Mouse (Mus musculus): Measurements from ENCODE around the gene Vsig2.

Vsig2 gene

DNA sequence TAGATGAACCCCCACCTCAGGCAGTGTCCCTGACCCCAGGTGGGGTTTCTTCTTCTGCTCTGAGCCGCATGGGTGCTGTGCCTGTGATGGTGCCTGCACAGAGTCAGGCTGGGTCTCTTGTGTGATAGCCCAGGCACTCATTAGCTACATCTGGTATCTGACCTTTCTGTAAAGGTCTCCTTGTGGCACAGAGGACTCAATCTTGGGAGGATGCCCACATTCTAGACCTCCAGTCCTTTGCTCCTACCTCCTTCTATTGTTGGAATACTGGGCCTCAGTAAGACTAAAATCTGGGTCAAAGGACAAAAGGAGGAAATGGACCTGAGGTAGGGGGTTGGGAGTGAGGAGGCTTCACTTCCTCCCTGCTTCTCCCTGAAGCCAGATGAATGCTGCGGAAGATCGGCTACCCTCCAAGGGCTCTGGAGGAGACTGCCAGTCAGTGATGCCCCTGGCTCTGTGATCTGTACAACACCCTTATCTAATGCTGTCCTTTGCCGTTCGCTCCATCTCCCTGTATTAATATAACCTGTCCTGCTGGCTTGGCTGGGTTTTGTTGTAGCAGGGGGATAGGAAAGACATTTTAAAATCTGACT lies 1.3 kb upstream of the Vsig2 start:
- WGBS = 61% methylated on average over 5 of the region's 5 CpGs

DNA sequence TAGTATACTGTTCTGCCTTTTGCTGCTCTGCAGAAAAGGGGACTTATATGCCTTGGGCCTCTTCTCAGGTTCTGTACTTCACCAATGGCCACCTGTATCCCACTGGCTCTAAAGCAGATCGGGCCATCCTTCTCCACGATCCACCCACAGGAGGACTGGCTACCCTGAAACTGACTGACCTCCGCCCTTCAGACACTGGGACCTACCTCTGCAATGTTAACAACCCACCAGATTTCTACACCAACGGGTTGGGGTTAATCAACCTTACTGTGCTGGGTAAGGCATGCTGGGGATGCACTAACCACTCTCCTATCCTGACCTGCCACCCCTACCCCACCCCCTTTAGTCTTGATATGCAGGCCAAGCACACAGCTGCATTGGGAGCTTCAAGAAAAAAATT lies 1.2 kb downstream of the Vsig2 start:
- 72% methylated on average over 4 of the region's 4 CpGs for WGBS

DNA sequence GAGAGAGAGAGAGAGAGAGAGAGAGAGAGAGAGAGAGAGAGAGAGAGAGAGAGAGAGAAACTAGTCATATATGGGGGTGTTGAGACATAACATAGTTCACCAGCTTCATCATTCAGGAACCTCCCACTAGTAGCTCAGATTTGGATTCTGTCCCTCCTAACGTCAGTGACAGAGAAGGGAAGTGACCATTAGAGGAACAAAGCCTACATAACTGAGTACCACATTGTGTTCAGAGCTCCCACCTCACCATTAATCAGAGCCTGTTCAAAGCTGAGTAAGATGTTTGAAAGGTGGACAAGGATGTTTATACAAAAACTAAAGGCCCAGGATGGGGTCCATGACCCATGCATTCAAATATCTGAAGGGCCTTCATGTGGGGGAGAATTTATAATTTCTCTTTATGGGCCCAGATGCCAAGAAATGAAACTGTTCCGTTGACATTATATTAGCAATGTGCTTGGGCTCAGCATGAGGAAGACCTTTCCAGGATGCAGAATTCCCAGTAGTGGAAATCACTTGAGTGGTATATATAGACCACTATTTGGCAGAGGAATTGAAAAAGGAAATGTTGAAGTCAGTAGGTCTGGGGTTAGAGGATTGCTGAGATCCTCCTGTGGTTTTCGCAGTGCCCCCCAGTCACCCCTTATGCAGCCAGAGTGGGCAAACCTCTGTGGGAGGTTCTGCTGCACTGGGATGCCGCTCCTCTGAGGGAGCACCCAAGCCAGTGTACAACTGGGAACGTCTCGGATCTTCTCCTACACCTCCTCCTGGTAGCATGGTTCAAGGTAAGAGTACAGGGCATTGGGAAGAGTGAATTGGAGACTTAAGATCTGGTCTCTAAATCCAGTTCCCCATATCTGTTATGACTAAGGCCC lies 1.9 kb downstream of the Vsig2 start:
- 52% methylated on average over 6 of the region's 6 CpGs for WGBS

DNA sequence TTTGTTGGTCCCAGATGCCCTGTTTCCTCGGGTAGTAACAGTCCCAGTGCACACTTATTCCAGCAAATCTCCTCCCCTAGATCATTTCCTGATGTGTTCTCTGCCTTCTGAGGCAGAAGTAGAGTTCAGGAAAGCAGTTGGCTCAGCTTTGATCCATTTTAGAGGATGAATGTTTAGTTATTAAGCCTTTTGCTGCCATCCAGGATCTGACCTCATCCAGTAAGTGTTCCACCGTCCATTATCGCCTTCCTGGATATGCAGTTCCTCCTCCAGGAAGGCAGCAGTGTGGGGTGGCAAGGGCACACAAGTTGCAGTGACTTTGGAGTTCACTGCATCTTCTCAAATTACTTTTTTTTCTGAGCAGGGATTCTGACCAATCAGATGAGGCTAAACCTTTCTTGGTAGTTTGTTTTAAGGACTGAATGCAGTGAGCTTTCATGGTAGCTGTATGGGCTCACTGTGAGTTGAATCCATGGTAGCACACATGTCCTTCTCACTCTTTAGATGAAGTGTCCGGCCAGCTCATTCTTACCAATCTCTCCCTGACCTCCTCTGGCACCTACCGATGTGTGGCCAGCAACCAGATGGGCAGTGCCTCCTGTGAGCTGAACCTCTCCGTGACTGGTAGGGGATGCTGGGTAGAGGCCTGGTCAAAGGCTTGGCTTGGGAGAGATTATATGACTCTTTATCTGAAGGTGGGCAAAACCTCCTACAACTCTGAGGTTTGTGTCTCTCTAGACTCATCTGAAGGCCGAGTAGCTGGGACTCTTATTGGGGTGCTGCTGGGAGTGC lies 3.0 kb downstream of the Vsig2 start:
- 53% methylated on average over 7 of the region's 7 CpGs for WGBS

DNA sequence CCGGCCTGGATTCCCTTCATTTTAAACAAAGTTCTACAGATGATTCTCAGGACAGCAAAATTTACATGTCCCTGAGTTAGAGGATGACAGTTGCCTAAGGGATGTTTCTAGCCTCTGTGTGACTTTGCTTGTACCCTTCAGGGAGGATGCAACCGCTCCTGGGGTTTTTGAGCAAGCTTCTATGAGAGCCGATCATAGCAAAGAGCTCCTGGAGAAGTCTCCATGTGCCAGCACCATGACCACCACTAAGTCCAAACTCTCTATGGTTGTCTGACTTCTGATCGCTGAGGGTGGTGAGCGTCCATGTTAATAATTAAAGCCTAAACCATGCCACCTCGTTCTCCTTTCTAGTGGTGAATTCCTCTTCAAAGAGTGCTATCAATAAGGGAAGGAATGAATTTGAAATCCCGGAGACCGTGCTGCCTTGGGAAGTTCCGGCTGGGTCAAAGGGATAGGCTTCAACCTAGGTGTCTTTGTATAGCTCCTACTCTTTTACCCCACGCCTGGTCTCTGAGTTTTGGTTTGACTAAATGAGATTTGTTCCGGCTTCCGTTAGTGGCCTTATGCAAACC lies 4.9 kb downstream of the Vsig2 start:
- WGBS = 37% methylated on average over 12 of the region's 12 CpGs

DNA sequence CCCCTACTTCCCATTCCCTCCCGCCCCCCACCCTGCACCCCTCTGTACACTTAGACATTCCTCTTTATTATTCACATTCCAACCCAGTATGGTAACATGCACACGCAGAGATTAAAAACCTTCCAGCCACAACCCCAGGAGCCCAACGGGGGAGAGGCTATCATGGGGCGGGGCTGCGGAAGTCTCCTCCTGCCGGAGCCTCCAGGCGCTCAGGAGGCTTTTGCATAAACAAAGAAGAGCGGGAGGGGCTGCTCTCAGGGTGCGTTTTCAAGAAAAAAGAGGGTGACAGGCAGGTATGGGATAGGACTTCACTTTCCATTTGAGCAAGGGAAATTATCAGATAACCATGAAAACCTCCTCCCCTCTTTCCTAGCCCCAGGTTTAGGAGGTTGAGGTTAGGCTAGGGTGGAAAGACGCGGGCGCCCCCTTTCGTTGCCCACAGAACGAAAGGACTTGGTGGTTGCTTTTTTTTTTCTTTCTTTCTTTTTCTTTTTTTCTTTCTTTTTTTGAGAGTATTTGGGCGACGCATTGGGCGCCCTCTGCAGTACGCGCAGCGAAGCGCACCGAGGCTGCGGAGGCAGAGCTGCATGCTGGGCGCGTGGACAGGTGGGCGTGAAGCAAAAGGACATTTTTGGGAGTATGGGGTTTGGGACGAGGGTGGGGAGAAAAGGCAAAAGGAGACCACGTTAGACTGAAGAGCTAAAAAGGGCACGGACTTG lies 5.6 kb downstream of the Vsig2 start:
- WGBS = 4% methylated on average over 29 of the region's 29 CpGs

DNA sequence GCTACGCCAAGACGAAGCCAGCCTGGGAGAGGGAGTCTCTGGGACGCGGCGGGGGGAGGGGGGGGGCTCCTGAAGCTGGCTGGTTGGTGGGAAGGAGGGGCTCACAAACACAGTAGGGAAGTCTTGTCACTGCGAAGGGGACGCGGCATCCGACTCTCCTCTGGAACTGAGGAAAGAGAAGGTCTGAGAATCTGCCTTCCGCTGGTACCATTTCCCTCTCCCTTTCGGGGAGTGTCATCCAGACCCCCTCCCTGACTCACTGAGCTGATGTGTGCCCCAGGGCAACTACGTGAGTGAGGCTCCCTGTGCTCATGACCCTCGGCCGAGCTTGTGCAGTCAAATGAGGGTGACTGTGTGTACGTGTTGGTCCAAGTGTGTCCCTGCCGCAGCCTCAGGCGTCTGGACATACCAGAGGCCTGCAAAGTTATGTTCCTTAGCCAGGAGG lies 6.1 kb downstream of the Vsig2 start:
- WGBS = 21% methylated on average over 17 of the region's 17 CpGs

DNA sequence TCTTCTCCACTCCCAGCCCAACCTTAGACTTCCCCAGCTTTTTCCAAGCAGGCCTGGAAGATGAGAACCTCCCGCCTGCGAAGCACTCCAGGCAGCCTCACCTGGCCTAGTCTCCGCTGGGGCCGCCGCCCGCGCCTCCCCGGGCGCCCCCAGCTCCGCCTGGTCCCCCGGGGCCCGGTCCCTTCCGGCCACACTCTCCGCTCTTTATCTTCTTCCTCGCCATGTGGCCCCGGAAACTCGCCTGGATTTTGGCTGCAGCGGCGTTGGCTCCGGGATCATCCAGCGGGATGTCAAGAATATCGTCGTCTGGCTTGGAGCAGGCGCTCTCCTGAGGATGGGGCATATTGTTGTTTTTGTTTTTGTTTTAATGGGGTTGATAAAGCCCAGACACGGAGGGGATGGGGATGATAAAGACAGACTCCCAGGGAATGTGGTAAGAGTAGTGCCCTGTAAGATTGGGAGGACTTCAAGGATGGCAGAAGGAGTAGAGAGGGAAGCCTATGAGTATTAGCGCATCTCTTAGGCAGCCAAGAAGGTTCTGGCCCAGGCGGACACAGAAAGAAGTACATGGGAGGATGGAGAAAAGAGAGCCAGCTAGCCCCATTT lies 6.9 kb downstream of the Vsig2 start:
- WGBS = 29% methylated on average over 27 of the region's 27 CpGs

DNA sequence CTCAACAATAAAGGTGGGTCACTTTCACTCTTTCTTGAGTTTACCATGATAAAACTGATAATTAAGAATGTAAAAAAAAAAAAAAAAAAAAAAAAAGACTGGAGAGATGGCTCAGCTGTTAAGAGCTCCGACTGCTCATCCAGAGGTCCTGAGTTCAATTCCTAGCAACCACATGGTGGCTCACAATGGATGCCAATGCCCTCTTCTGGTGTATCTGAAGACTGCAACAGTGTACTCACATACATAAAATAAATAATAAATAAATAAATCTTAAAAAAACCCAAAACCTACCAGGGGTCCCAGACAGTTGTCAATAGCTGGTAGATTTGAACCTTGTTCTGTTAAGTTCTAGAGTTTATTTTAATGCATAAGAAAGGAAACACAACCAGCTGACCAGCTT lies 7.8 kb downstream of the Vsig2 start:
- WGBS = 54% methylated on average over 1 of the region's 1 CpGs

DNA sequence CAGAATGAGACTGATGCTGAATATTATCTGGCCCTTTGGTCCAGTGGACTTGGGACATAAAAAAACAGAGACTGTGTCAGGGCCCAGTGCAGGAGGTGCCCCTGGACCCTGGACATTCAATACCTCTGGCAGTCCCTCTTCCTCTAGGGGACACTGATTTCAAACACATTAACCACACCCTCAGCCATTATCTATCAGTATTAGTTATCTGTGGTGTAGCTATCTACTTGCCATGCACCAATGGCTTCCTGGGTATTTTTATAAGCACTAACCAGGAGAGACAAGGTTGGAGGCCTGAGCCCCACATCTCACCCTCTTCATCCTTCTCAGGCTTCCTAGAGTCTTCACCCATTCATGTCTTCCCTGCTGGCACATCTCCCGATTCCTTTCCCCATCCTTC lies 11.4 kb downstream of the Vsig2 start:
- WGBS = 31% methylated on average over 1 of the region's 1 CpGs

DNA sequence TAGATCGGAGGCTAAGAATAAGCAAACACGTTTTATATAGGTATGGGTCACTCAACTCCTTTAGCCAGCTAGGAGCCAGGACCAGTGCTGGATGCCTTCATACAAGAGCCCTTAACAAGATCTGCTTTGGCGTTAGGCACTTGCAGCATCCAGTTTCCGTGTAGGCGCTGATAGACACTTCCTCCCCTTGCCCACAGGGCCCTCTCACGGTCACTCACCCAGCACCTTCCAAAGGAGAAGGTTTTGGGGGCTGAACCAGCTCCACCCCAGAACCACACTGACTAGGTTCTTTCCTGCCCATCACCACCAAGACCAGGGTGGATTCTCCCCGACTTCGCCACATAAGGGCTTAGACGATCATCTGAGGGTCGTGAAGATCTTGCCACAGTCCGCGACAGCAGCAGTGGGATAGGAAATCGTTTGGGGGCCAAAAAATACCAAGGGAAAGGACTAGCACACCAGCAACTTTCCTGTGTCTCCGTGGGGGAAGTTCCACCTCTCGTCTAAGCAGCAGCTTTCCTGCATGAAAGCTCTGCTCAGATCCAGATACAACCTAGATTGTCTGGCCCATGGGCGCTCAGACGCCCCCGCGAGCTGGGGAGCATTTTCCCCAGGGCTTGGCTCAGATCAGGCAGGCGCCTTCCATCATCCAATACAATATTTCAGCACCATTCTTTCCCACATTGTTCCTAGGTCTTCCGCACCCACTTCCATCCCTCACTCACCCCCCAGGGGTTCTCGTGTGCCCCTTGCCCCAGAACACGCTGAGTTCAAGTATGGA lies 12.9 kb downstream of the Vsig2 start:
- WGBS = 4% methylated on average over 23 of the region's 23 CpGs

DNA sequence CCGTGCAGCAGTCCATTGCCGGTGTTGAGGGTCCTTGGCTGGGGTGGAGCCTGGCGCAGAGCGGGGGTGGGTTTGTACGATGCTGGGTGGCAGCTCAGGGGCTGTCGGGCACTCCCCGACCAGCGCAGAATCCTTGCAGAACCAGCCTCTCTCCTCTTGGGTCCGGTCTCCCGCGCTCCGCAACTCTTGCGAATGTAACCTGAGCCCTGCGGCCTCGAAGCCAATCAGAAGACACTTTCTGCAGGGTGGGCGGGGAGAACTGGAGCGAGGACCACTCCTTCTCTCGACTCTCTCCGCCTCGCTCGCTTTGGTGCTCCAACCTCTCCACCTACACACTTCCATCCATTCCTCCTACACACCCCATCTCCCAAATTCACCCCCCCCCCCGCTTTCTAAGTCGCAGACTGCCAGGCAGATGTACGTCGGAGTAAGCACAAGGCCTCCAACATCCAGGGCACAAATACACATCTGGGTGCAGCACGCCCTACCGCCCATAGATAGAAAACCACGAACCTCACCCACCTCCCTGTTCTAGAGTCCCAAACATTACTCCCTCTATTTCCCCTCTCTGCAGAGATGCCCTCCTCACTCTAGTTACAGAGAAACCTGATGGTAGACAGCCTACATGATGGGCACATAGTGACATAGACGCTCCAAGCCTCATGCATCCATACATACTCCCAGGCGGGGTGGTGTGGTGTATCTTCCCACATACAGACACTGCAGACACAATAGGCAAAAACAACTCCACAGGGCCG lies 13.7 kb downstream of the Vsig2 start, which contains the start of gene Nrgn:
Gene Nrgn (minus strand): TSS at position 369 of the 758 bp plus-strand sequence.
- WGBS = 4% methylated on average over 31 of the region's 31 CpGs

DNA sequence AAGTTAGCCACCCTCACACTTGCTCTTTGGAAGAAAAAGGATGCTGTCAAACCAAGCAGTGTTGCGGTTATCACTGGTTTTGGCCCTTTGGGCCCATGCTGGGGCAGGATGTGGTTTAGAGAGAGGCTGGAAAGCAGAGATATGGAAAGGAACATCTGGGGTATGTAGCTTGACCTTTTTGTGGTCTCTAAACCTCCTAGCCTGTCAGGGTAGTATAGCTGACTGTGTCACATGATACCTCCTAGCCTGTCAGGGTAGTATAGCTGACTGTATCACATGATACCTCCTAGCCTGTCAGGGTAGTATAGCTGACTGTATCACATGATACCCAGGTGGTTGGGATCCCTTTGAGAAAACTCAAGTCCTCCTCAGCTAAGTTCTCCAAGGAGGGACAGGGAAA lies 15.2 kb downstream of the Vsig2 start:
- 68% methylated on average over 1 of the region's 1 CpGs for WGBS

DNA sequence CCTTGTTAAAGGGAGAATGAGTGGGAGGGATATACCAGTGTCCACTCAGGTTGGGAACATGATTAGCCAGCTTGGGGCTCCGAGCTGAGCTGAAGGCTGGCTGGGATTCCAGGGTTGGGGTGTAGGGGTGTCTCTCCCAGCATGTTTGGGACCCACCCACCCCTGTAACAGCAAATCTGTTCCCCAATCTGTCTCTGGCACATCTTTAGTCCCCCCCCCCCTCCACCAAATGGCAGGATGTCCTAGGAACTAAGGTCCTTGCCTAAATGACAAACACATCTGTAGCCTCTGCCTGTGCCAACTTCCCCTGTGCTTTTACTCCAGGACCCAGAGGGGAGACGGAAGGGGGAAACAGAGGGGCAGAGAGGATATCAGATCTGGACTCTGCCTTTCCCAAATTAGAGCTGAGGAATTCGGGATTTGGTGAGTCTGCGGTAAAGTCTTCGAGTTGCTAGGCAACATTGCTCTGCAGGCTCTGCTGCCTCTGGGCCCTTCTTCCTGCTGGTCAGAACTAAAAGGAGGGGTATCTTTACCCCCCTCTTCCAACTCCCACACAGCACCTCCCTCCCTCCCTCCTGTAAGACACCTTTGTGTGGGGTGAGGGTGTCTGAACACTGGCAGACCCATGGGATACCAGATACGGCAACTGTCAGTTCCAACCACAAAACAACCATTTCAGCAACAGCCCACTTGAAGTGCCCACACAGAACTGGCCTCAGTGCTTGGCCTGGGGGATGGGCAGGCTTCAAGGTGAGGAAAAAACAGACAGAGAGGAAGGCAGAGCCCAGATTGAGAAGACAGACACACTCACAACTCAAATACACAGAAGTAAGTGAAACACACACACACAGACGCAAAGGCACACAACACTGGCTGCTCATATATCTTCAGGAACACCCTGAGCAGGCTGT lies 16.0 kb downstream of the Vsig2 start, which contains the start of gene Siae:
Gene Siae (plus strand): TSS at position 861 of the 911 bp plus-strand sequence.
- 19% methylated on average over 7 of the region's 7 CpGs for WGBS

DNA sequence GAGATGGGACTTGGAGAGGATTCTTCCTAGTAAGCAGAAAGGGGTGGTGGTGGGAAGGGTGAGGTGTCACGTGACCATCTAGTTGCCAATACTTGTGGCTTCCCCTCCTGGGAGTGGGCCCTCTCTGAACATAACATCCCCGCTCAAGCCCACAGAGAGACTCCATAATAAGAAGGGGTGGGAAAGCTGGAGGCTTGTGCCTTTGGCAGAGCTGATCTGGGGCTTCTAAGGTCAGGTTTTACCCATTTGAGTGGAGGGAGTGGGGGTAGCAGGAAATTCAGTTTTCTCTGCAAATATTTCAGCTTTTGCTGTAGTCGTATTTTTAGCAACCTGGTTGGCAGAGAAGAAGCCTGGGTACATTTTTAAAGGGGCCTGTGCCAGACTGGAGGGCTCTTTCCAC lies 17.3 kb downstream of the Vsig2 start:
- WGBS = 34% methylated on average over 3 of the region's 3 CpGs

DNA sequence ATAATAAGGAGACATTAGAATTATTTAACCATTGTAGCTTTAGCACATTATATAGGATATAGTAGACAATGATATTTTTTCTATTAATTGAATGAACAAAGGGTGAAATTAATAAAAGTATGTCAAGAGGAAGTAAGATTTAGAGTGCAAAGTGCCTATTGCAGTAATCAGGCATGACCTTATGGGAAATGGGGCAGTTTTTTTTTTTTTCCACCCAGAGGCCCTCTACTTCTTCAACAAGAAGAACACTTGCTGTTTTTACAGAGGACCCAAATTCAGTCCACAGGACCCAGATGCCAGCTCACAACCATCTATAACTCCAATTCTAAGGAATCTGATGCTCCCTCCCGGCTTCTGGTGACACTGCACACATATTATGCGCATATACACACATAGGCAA lies 21.6 kb downstream of the Vsig2 start:
- 71% methylated on average over 2 of the region's 2 CpGs for WGBS

DNA sequence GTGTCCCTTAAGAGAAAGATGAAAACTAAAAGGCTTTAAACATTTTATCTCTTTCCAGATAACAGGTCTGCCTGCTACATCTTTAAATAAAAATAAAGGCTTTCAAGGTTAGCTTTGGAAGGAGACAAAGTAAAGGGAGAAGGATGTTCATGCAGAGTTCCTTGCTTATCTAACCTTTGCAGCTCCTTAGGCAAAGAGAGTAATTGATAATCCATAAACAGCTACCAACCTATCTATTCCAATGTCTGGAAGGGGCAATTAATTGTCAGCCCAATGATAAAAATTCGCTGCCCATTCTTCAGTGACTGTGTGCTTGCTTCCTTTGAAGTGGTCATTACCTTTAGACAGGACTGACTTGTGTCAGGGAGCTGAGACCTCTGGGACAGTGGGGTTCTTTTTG lies 24.8 kb downstream of the Vsig2 start:
- 80% methylated on average over 1 of the region's 1 CpGs for WGBS

DNA sequence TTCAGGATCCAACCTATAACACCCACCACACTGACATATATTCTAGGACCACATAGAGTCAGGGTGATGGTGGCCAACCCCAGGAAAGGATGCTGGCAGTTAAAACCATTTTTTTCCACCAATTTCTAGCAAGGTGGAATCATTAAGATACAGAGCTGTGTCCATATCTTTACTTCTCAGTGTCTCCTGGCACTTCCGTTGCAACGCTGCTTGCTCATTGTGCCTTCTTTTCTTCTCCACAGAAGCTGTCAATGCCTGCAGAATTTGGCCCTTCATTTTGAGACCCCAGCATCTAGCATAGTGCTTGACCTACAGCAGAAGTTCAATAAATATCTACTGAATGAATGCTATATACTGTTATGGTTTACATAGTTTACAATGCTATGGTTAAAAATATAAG lies 28.0 kb downstream of the Vsig2 start:
- 57% methylated on average over 2 of the region's 2 CpGs for WGBS

Data from cerebral cortex, adult 2 months (tissue).